Mouse (Mus musculus) kidney, postnatal 14 days (tissue): ENCODE results near the gene Sdhb.

Experiments
- DNase-seq: peaks from one replicate; pipeline ENCODE4 v3.0.0; 2022; ENCODE audit warnings: mixed read lengths

Gene Sdhb

DNA sequence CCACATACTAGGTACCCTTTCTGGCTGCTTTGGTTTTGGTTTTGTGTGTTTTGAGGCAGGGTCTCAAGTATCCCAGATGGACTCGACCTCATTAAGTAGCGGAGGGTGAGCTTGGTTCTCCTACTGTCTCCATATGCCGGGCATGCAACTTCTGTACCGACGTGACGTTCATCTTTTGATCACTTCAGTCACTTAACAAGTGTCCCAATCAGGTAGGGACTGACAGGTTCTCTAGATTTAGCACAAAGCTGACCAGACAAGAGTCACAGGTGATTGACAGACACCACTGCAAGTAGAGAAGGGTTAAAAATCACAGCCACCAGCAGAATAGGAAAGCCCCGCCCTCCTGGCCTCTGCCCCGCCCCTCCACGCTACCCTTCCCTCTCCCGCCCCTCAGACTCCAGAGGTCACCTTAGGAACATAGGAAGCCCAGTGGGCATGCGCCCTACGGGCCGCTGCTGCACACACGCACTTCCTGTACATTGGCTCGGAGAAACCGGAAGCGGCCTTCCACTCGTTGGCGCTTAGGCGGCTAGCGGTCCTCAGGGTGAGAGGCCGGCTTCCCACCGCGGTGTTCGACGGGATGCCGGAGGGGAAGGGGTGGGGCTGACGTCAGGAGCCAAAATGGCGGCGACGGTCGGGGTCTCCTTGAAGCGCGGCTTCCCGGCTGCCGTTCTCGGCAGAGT, at the start of gene Sdhb:
Gene Sdhb (plus strand): TSS at position 423 of the 686 bp plus-strand sequence.
- DNase-seq = peak; percentile 99

- no peak for DNase-seq
Measured at GRCm38 (mm10) chr4:140911416-140911815, 49.6 kb upstream of the Sdhb start.

DNA sequence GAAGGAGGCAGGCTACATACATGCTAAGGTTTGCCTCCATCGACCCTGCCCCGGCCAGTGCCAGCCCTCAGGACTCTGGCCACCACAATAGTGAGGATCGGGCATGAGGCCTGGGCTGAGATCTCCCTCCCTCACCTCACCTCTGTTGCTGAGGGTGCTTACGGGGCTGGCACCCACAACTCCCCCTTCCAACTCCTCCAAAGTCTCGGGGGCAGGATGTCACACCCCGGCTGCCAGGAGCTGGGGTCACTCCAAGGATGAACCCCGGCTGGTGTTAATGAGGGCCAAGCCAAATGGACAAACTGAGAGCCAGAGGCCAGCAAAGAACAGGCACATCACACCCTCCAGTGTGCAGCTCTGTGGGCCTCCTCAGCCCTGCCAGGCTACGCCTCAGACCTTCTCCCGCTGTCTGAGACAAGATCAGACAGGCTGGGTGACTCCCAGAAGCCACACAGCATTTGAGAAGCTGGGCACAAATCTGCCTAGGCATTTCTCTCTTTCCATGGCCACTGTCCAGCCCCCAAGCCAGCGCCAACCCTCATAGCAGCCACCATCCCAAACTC, 48.7 kb upstream of the Sdhb start:
- DNase-seq = no peak

DNA sequence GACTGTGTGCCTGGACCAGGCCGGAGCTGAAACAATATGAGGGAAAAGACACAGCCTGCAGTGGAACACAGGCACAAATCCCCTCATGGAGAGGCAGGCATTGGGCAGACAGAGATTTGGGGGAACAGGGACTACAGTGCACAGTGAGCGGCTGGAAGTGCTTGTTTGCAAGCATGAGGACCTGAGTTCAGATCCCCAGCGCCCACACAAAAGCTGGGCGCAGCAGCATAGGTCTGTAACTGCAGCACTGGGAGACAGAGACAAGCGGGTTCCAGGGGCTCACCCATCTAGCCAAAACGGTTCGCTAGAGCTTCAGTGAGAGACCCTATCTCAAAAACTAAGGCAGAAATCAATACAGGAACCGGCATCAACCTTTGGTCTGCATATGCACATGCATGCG, 47.4 kb upstream of the Sdhb start:
- DNase-seq = no peak

DNA sequence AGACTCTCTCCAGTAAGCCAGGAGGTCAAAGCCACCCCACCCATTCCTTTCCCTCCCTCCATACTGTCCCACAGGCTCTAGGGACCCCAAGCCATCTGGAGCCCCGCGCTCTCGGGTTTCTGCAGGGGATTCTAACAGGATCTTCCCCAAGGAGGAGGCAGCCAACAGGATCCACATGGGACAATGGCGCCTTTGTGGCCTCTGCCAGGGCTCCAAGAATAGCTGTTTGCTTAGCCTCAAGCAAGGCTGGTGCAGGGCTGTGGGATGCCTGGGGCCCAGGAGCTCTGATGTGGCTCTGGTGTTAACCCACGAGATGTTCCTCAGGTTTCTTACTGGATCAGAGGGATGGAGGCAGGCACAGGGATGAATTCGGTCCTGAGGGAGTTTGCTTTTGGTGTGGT, 46.3 kb upstream of the Sdhb start:
- no peak for DNase-seq

GRCm38 (mm10) chr4:140915235-140915634, 45.8 kb upstream of the Sdhb start:
- DNase-seq = no peak

GRCm38 (mm10) chr4:140916296-140916695, 44.7 kb upstream of the Sdhb start:
- DNase-seq = no peak

- no peak for DNase-seq
Measured at GRCm38 (mm10) chr4:140917451-140917850, 43.6 kb upstream of the Sdhb start.

DNA sequence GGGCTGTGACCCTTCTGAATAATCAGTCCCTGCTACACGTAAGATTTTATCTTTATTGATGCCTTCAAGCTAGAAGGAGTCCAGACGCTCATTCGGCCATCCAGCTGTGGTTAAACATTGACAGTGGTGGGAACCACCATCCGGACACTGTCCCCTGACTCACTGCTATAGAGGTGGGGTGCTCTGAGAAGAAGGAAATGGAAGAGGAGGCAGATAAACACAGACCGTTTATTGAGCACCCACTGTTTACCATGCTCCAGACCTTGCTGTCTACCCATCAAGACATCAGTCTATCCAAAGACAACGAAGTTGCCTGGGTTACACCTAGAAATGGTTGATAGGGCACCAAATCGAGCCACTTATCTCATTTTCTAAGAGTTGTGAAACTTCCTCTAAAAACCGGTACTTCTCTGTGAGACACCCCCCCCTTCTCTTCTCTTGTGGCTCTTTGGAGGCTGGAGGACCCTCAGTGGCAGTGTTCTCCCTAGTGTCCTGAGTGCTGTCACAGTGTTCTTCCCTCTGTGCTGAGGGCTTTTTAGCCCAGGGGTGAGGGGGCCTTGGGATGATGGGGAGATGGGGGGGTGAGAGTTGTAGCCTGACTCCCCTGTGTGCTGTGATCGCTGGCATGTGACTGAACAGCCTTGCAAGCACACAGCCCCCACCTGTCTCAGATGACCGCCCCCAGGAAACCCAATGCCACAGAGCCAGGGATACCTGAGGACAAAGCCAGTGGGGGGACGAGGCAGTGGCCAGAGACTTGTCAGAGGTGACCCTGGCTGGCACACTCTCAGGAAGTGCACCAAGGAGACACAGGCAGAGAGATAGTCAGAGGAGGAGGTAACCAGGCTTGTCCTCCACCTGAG, 40.8 kb upstream of the Sdhb start:
- DNase-seq = no peak

DNA sequence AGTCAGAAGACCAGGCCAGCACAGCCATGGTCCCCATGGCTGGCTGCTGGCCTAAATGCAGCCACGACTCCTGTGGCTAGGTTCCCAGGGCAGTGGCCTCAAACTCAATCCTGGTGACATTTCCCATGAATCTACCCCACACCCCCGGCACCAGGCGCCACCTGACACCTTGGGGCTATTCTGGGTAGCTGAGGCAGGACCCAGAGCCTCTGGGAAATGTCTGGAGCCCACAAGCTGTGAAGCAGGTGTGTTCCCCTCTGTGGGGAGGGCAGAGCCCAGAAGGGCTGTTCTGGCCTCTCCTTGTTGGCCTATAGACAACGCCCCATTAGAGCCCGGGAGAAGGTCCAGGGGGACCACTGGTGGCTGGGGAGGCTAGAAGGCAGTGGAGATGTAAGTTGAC, 38.5 kb upstream of the Sdhb start:
- DNase-seq = no peak

DNA sequence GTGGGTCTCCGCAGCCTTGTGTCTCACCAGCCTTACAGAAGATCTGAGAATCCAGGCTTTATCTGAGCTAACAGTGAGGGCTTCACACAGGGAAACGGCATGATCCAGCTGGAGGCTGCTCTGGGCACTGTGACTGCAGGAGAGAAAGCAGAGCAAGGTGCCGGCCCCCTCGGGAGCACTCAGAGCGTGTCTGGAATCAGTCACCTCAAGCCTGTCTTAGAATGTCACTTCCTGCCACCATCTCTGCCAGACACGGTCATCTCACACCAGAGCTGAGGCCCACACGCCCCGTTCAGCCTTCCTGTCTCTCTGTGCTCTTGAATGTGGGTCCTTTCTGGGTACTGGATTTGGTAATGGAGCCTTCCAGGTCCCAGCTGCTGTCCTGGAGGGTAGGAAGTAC, 35.4 kb upstream of the Sdhb start:
- no peak for DNase-seq

DNA sequence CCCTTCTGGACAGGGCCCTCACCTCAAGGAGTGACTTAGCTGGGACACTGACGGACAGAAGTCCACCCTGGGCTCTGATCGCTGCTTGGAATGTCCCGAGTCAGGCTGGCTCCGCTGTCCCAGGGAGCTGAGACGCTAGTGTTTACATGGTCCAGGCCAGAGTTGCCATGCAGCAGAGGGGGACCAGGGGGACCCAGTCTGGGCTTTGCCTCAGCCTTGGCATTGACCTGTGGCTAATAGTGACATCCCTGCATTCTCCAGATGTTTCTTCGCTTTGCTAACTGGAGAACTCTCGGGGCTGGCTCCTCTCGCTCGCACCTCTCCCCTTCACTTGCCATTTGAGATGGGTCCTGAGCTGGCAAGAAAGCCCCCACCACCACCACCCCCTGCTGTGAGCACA, 32.7 kb upstream of the Sdhb start:
- no peak for DNase-seq

- DNase-seq = no peak
Measured at GRCm38 (mm10) chr4:140929745-140930144, 31.3 kb upstream of the Sdhb start.

DNA sequence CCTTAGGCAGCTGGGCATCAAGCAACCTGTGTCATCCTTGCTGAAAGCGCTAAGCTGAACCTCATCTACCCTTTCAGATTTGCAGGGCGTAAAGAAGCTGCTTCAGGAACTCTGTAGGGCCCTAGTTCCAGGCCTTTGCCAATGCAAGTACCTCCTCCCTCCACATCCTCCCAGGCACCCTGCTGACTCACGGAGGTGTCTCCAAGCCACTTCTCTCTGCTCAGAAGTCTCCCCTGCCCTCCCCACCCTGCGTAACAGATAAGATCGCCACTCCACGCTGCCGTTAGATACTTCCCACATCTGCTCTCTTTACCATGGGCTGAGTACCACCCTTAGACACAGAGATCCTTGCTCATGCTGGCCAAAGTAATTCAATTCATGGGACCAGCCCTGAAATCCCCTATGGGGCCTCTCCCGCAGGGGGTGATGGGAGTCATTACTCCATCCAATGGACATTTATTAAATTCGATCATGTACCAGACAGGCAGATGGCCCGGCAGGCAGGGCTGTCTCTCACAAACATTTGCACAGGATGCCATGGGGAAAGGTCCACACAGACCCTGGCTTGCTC, 30.0 kb upstream of the Sdhb start:
- no peak for DNase-seq

- no peak for DNase-seq
Measured at GRCm38 (mm10) chr4:140935643-140936042, 25.4 kb upstream of the Sdhb start.

DNA sequence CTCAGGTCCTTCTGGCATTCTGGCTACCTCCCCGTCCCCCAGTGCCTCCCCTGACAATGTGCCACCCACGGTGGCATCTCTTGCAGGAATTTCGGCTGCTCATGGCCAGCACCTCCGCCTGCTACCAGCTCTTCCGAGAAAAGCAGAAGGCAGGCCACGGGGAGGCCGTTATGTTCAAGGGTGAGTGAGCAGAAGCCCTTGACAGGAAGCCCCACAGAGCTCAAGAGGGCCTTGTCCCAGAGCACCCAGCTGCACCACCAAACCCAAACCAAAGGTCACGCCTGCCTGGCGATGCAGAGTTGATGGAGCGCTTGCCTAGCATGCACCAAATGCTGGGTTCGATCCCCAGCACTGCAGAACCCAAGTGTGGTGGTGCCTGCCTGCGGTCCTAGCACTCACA, 16.6 kb upstream of the Sdhb start:
- DNase-seq = no peak

GRCm38 (mm10) chr4:140944961-140945442, 16.0 kb upstream of the Sdhb start:
- DNase-seq = no peak

- DNase-seq = no peak
Measured at GRCm38 (mm10) chr4:140945571-140945970, 15.4 kb upstream of the Sdhb start.

GRCm38 (mm10) chr4:140946048-140946447, 15.0 kb upstream of the Sdhb start:
- no peak for DNase-seq

DNA sequence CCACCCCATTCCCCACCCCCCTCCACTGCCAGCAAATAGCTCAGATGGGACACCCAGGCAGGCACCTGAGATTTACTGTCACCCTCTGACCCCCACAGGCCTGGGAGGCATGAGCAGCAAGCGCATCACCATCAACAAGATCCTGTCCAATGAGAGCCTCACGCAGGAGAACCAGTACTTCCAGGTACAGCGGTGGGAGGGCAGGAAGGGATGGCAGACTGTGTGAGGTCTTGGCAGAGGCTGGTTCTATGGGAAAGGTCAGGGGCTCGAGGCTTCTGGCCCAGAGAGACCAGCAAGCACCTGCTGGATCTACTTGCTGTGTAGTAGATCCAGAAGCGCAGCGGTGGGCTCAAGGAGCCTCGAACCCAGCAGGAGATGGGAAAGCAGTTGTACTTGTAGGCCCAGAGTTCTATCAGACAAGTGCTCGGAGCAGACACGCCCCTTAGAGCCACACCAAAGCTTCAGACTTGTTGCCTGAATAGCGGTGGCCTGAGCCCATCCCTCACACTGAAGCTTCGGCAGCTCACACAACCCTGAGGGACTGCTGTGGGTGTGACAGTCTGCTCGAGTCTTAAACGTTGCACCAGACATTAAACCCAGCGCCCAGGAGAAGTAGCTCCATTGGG, 14.3 kb upstream of the Sdhb start:
- no peak for DNase-seq

DNA sequence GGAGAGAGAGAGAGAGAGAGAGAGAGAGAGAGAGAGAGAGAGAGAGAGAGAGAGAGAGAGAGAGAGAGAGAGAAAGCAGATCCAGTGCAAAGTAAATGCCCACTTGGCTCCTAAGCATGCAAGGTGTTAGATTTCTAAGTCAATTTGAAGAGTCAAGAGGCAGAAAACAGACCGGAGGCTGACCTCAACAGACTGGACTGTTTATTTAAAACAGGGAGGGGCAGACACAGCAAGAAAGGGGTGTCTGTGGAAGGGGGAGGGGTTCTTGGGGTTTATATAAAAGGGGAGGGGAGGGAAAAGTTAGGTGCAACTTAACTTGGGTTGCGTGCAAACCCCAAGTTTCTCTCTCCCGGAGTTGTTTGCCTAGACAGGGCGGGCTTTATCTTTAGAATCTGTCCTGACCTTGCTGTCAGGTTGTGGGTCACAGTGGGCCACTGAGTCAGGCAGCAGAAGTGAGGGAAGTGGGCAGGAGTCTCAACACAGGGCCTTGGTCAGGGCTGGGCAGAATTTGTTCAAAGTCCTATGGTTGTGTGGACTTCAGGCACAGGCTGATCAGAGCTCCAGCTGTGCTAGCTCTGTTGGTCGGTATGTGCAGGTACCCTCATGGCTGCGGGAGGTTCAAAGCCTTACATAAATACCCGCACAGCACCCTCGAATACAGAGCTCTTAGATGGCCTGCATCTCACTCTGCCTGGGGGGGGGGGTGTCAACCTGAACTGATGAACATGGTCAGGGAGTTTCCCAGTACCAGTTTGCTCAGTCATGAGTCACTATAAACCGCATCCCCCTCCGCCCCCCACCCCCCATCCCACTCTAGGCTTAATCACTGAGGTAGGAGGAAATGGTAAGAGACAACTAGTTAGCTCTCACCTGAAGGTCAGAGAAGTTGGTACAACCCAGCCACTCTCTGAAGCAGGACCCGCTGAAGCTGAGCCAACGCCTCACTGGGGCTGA, 13.2 kb upstream of the Sdhb start:
- no peak for DNase-seq

DNA sequence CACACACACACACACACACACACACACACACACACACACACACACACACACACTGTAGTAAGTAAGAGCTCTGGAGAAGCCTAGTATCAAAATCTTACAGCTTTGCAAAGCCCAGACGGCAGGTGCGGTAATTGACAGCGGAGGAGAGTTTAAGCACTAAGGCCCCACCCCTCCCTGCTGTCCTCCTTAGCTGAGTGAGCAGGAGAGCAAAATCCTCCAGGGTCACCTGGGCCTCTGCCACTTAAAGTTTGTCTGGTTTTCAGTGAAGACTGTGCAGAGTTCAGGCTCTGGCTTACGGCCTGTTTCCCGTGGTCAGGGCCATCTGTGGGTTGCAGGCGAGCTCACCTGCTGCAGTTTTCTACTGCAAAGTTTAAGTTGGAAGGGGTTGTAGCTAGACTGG, 12.5 kb upstream of the Sdhb start:
- peak; percentile 62 for DNase-seq
